Mouse (Mus musculus): ENCODE data around the gene Slc24a1.
A peak's percentile ranks its signal among the peaks of the same experiment; 100 is the strongest.

Gene Slc24a1

GRCm38 (mm10) chr9:64936508-64936907 is 14.9 kb downstream of the Slc24a1 start:
- peak; percentile 54 to 62 for DNase-seq

GRCm38 (mm10) chr9:64934015-64934754 is 17.2 kb downstream of the Slc24a1 start:
- DNase-seq: no peak

- no peak for DNase-seq
Measured at GRCm38 (mm10) chr9:64931751-64932610, 19.4 kb downstream of the Slc24a1 start.

GRCm38 (mm10) chr9:64930256-64930655 is 21.2 kb downstream of the Slc24a1 start:
- no peak for DNase-seq

- DNase-seq: no peak
Measured at GRCm38 (mm10) chr9:64926201-64926991, 25.0 kb downstream of the Slc24a1 start.

GRCm38 (mm10) chr9:64925771-64926170 is 25.6 kb downstream of the Slc24a1 start:
- no peak for DNase-seq

GRCm38 (mm10) chr9:64918560-64918959 is 32.8 kb downstream of the Slc24a1 start:
- peak; percentile 55 to 63 for DNase-seq

GRCm38 (mm10) chr9:64914629-64915028 is 36.8 kb downstream of the Slc24a1 start:
- no peak for DNase-seq

GRCm38 (mm10) chr9:64913973-64914372 is 37.4 kb downstream of the Slc24a1 start:
- DNase-seq: no peak

- DNase-seq: no peak
Measured at GRCm38 (mm10) chr9:64913406-64913805, 38.0 kb downstream of the Slc24a1 start.

- no peak for DNase-seq
Measured at GRCm38 (mm10) chr9:64907441-64907840, 44.0 kb downstream of the Slc24a1 start.

- no peak for DNase-seq
Measured at GRCm38 (mm10) chr9:64904917-64905640, 46.3 kb downstream of the Slc24a1 start.

GRCm38 (mm10) chr9:64903386-64903785 is 48.0 kb downstream of the Slc24a1 start:
- DNase-seq: peak; percentile 68 to 72

- no peak for DNase-seq
Measured at GRCm38 (mm10) chr9:64902866-64903265, 48.5 kb downstream of the Slc24a1 start.

GRCm38 (mm10) chr9:64896605-64897004 is 54.8 kb downstream of the Slc24a1 start:
- DNase-seq: no peak

GRCm38 (mm10) chr9:64886008-64886407 is 65.4 kb downstream of the Slc24a1 start:
- DNase-seq: no peak

Data from thymus, postnatal 36 days (tissue).